Mouse (Mus musculus) kidney, adult 11 months (tissue): ENCODE measurements around the gene Cep70.

ENCODE experiments used
- DNase-seq: peaks from one replicate; pipeline ENCODE4 v3.0.0; 2022

The Cep70 gene

DNA sequence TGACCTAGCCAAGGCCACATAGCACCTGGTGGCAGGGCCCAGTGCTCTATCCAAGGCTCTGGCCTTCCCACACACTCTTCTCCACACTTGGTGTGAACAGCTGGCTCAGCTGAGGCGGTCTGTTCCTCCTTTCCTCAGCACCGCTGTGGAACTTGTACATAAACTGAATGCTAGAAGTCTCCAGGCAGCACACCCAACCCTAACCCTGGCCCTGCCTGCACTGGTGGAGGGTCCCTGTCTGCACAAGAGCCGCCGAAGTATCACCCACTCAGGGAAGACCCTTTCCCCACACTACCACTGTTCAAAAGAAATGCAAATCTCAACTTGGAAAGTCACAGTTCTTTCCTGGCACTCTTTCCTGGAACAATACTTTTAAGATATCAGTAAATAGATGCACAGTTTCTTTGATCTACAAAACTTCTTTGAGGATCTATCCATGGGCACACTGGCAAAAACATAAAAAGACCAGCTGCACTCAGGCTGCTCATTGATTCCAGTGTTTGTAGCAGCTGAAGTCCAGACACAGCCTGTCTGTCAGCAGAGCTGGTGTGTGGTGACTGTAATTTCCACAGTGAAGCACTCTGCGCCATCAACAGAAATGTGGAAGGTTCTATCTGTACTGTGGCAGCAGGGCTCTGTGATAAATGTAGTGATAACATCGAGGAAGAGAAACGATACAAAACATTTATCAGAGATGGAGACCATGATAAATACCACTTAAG, 82.2 kb downstream of the Cep70 start:
- no peak for DNase-seq

- DNase-seq = no peak
Observed at GRCm38 (mm10) chr9:99325961-99326360, 82.8 kb downstream of the Cep70 start.

DNA sequence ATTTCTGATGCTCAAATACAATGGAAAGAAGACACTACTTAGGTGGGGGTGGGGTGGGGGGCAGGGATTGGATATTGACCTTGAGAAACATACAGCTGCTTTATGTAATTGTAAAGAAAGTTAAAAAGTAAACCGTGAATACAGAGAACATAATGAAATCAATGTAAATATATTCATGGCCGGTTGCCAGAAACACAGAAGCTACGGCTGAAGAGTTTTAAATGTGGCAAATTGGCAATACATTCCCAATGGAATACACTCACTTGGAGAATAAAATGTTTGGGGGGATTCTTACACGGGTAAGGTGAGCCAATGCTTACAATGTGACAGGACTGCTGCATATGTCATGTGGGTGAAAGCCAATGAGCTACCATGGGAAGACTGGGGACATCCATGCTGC, 83.7 kb downstream of the Cep70 start:
- DNase-seq = no peak

DNA sequence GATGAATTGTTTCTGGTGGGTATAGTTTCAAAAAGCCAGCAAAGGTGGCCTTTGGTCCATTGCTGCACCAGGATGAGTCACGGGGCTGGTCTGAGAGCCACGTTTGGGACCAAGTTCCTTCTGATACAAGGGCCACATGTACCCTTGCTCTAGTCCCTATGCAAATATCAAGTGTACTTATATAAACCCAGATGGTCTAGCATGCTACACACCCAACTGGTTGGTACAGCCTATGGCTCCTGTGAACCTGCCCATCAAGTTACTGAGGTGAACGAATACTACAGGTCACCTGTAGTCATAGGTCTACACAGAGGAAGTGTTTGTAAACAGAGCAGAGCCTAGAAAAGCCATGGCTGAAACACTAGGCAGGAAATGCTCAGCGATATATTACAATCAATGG, 93.4 kb downstream of the Cep70 start:
- DNase-seq = no peak

GRCm38 (mm10) chr9:99338293-99338692, 95.1 kb downstream of the Cep70 start:
- DNase-seq = no peak

DNA sequence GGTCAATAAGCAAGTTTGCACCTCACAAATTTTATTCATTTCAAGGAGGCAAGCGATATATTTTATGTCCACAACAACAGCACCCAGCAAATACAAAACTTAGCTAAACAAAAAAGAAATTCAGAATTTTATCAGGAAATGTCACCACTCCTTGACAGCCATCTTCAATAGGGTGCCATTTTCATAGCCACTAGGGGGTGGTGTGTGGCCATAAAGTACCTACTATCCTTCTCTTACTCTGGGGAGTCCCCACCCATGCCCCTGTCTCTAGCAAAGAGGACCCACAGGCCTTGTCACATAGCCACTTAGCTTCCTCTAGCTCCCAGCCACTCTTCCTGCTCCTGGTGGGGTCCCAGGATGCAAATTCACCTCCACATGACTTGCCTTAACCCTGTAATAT, 96.0 kb downstream of the Cep70 start:
- DNase-seq = no peak

- no peak for DNase-seq
Observed at GRCm38 (mm10) chr9:99340126-99340525, 97.0 kb downstream of the Cep70 start.

- DNase-seq = no peak
Observed at GRCm38 (mm10) chr9:99341600-99341999, 98.4 kb downstream of the Cep70 start.

DNA sequence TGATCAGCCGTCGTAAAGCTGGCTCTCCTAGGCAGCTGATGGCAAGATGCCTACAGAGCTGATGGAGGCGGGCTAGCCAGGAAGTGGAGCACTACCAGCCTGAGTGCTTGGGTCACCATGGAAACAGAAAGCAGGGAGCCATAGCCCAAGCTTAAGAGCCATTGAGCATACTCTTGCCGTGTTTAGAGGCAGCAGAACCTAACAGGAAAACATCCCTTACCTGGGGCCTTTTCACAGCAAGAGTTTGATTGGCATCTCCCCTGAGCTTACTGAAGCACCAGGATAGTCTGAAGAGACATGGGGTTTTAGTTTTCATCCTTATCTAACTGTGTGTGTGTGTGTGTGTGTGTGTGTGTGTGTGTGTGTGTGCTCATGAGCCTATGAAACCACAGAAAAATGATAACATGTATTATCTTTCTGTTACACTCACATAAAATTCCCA, 102.2 kb downstream of the Cep70 start:
- DNase-seq = no peak
